In genomic region chr7:126806956-126807355, GRCm38 (mm10) we compare ENCODE assay signal across 13 mouse cellular contexts. TPM values are rescaled to one million over a fixed set of nuclear protein-coding genes. Genes with fewer than 3 reads are reported as not detected.
A peak's percentile ranks its signal among the peaks of the same experiment; 100 is the strongest.
DNase-seq lines count a peak whose midpoint lies in the region; ATAC-seq and TF ChIP-seq lines count a peak whose summit lies in the region.
"Had no signal": no experiment of that assay in that cellular context is flagged by ENCODE, and none has a peak within 500 bp of the region (broad histone marks: within the 10 kb centered on the region; RNA-seq: fewer than 3 reads in every experiment).

No protein-coding gene starts in this region.

- H3K4me1 ChIP-seq in heart, embryonic 13.5 days = peaks cover 32% of the 10 kb centered on the region
- H3K4me1 ChIP-seq in testis, adult 2 months (ENCODE audit: control insufficient read depth, insufficient read depth, low read length) = peaks cover 13% of the 10 kb centered on the region
- H3K4me1 ChIP-seq in lung, embryonic 15.5 days = peaks cover 20% of the 10 kb centered on the region

- no peaks in the 10 kb centered on the region for H3K27me3 ChIP-seq in heart, embryonic 13.5 days (replicated peaks)
- H3K27me3 ChIP-seq in testis, adult 2 months (ENCODE audit: control insufficient read depth, insufficient read depth, low read length) = no peaks in the 10 kb centered on the region
- H3K27me3 ChIP-seq in lung, embryonic 15.5 days = no peaks in the 10 kb centered on the region
- H3K27me3 ChIP-seq: embryonic facial prominence, embryonic 12.5 days; limb, embryonic 12.5 days had no signal

- no peak overlapping the region for H3K9ac ChIP-seq in heart, embryonic 13.5 days
- no peak overlapping the region for H3K9ac ChIP-seq in lung, embryonic 15.5 days

- H3K36me3 ChIP-seq in heart, embryonic 13.5 days = peaks cover 24% of the 10 kb centered on the region
- H3K36me3 ChIP-seq in testis, adult 2 months (ENCODE audit: control insufficient read depth, insufficient read depth, low read length) = no peaks in the 10 kb centered on the region
- H3K36me3 ChIP-seq in lung, embryonic 15.5 days = peaks cover 10% of the 10 kb centered on the region; the same call in 1 of the 2 replicates

- no peak for DNase-seq in heart, adult 11 months
- DNase-seq in testis, postnatal 14 days (ENCODE audit: low spot score) = no peak
- DNase-seq in cerebellum, adult 9-11 months = no peak
- DNase-seq in adrenal gland, postnatal 4 days (ENCODE audit: low spot score in 2 of 2) = no peak
- DNase-seq in embryo, embryonic 9.5 days (ENCODE audit: extremely low spot score) = no peak
- DNase-seq: heart, postnatal 10 days had no signal

- 61% methylated on average over 6 of the region's 6 CpGs for WGBS in heart, embryonic 13.5 days
- 52% methylated on average over 6 of the region's 6 CpGs for WGBS in lung, embryonic 15.5 days

- ATAC-seq in heart, embryonic 13.5 days (ENCODE audit: extremely low read depth, insufficient number of reproducible peaks, low FRiP score, low TSS enrichment) = no peak
- ATAC-seq in lung, embryonic 15.5 days (ENCODE audit: borderline replicate concordance, extremely low read depth, low FRiP score, low TSS enrichment) = no peak

- no peak for TF ChIP-seq CTCF in testis, adult 2 months (IDR thresholded peaks at IDR 0.05; ENCODE audit: control insufficient read depth, insufficient read depth, insufficient replicate concordance, low read depth, low read length)

- no peaks in the 10 kb centered on the region for H3K9me3 ChIP-seq in heart, embryonic 13.5 days
- no peaks in the 10 kb centered on the region for H3K9me3 ChIP-seq in lung, embryonic 15.5 days
- H3K9me3 ChIP-seq: embryonic facial prominence, embryonic 12.5 days; limb, embryonic 12.5 days had no signal

- no peak for TF ChIP-seq POLR2A in testis, adult 2 months (IDR thresholded peaks at IDR 0.05; ENCODE audit: control insufficient read depth, low read depth, low read length)

- H3K4me2 ChIP-seq in heart, embryonic 13.5 days = peak overlapping the region; percentile 93; the same call in 1 of the 2 replicates
- H3K4me2 ChIP-seq in lung, embryonic 15.5 days = peak overlapping the region; percentile 84; the same call in 1 of the 2 replicates

- H3K27ac ChIP-seq in heart, embryonic 13.5 days (replicated peaks) = peak overlapping the region; percentile 89; the same call in 1 of the 2 replicates
- H3K27ac ChIP-seq in testis, adult 2 months (ENCODE audit: control insufficient read depth, insufficient read depth, low read depth, low read length) = no peak overlapping the region
- peak overlapping the region; percentile 21 for H3K27ac ChIP-seq in lung, embryonic 15.5 days
- H3K27ac ChIP-seq: embryonic facial prominence, embryonic 12.5 days; limb, embryonic 12.5 days had no signal

- no peak overlapping the region for H3K4me3 ChIP-seq in heart, embryonic 13.5 days
- peak overlapping the region; percentile 23 for H3K4me3 ChIP-seq in testis, adult 2 months (ENCODE audit: control insufficient read depth, low read depth, low read length)
- no peak overlapping the region for H3K4me3 ChIP-seq in lung, embryonic 15.5 days
- H3K4me3 ChIP-seq: limb, embryonic 12.5 days had no signal

RNA-seq across cellular contexts. Expression of gene Fam57b, which starts 9.5 kb away (rescaled TPM):
- 0.29 and 0.32 TPM in 2 replicates for polyA plus RNA-seq in heart, embryonic 13.5 days (2015; fragmentation: Nextera tagmentation; extraction: Ambion mirVana)
- polyA plus RNA-seq in testis, adult 2 months (2012; rRNA removed) = 7.9 and 9.8 TPM in 2 replicates
- 0.10 and 0.19 TPM in 2 replicates for polyA plus RNA-seq in lung, embryonic 15.5 days (2015; fragmentation: Nextera tagmentation; extraction: Ambion mirVana)
- 10 to 100 TPM; 16.7 to 18.0 TPM for total RNA-seq in adrenal gland, postnatal 4 days (2021)

RNA-seq across cellular contexts. Expression of gene Ppp4c, which starts 14.7 kb away (rescaled TPM):
- polyA plus RNA-seq in heart, embryonic 13.5 days (2015; fragmentation: Nextera tagmentation; extraction: Ambion mirVana) = 151 and 166 TPM in 2 replicates
- polyA plus RNA-seq in testis, adult 2 months (2012; rRNA removed) = 252 and 262 TPM in 2 replicates
- polyA plus RNA-seq in lung, embryonic 15.5 days (2015; fragmentation: Nextera tagmentation; extraction: Ambion mirVana) = 260 and 262 TPM in 2 replicates
- total RNA-seq in adrenal gland, postnatal 4 days (2021) = 100 to 1,000 TPM; 134 to 142 TPM

RNA-seq across cellular contexts. Expression of gene 4930451I11Rik, which starts 24.5 kb away (rescaled TPM):
- not detected in 2 replicates for polyA plus RNA-seq in heart, embryonic 13.5 days (2015; fragmentation: Nextera tagmentation; extraction: Ambion mirVana)
- polyA plus RNA-seq in testis, adult 2 months (2012; rRNA removed) = 103 and 114 TPM in 2 replicates
- not detected in 2 replicates for polyA plus RNA-seq in lung, embryonic 15.5 days (2015; fragmentation: Nextera tagmentation; extraction: Ambion mirVana)
- not detected for total RNA-seq in adrenal gland, postnatal 4 days (2021)
- total RNA-seq: heart, postnatal 10 days; layer of hippocampus, adult 18-20 months had no signal
- polyA plus RNA-seq: embryonic facial prominence, embryonic 12.5 days; limb, embryonic 12.5 days; stomach, embryonic 14.5 days had no signal

RNA-seq across cellular contexts. Expression of gene Tbx6, which starts 25.7 kb away (rescaled TPM):
- 0.32 and 0.33 TPM in 2 replicates for polyA plus RNA-seq in heart, embryonic 13.5 days (2015; fragmentation: Nextera tagmentation; extraction: Ambion mirVana)
- 1.1 and 1.2 TPM in 2 replicates for polyA plus RNA-seq in testis, adult 2 months (2012; rRNA removed)
- polyA plus RNA-seq in lung, embryonic 15.5 days (2015; fragmentation: Nextera tagmentation; extraction: Ambion mirVana) = 0.26 and 0.51 TPM in 2 replicates
- total RNA-seq in adrenal gland, postnatal 4 days (2021) = under 1 TPM; 0.65 to 0.90 TPM

RNA-seq across cellular contexts. Expression of gene Ypel3, which starts 30.2 kb away (rescaled TPM):
- polyA plus RNA-seq in heart, embryonic 13.5 days (2015; fragmentation: Nextera tagmentation; extraction: Ambion mirVana) = 79.1 and 86.2 TPM in 2 replicates
- 74.3 and 92.1 TPM in 2 replicates for polyA plus RNA-seq in testis, adult 2 months (2012; rRNA removed)
- polyA plus RNA-seq in lung, embryonic 15.5 days (2015; fragmentation: Nextera tagmentation; extraction: Ambion mirVana) = 90.3 and 96.2 TPM in 2 replicates
- total RNA-seq in adrenal gland, postnatal 4 days (2021) = 100 to 1,000 TPM; 112 to 122 TPM

Comparison
In these comparisons a context has a peak if more than half of its experiments do, and no peak if none do; other contexts are left out.
1. RNA of gene 4930451I11Rik, which starts 24.5 kb away (polyA plus RNA-seq): 103 to 114 TPM in testis, adult 2 months; not detected in heart, embryonic 13.5 days and not detected in lung, embryonic 15.5 days; every median in the first group is over 100 times any median in the second.